Mouse (Mus musculus) MEL-GATA-1-ER (cell line): ENCODE measurements around the gene Fbn1.

Source experiments
- DNase-seq: peaks from one replicate; pipeline ENCODE4 v3.0.0-alpha.2; 2012; ENCODE audit warnings: low read depth; ENCODE audit errors: extremely low read depth

The Fbn1 gene

DNA sequence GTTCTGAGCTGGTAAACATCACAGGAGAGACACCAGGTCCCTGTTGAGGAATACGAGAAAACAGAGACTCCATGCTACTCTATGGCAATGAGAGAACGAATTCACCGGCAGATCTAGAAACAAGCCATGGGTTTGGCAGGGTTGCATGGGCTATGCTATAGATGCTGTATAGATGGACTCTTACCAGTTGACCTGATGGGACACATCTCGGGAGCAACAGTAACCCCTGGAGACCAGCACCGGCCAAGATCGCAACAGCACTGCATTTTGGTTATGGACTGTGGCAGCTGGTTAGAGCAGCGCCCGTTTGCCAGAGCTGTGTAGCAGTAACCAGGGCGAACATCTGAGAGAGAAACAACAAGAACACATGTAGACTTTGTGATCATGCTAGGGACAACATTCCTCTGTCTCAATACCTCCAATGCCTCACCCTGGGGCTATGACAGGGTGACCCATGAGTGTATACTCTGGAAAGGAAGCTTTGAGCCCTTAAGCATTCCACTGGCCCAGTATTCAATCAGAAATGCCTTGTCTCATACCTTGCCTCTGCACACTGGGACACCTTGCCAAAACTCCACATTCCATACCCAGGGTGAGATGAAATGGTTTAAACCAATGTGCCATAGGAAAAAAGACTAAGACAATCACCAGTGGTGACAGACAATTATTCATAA is 113.2 kb downstream of the Fbn1 start:
- no peak for DNase-seq

DNA sequence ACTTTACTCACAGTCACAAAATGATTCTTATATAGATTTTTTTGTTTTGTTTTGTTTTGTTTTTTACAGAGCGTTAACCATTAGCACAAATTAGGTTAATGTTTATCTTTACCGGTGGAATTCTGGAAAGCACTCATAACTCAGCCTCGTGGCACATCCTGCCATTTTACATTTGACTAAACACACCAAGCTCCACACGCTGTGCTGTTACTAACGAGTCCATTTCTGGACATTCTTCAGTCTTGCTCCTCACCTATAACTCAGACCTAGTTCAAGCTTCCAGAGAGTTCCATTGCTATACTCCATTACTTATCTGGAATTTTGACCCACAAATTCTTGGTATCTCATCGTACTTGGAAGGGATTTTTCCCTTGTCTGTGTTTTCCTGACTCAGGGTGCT is 116.2 kb downstream of the Fbn1 start:
- no peak for DNase-seq

DNA sequence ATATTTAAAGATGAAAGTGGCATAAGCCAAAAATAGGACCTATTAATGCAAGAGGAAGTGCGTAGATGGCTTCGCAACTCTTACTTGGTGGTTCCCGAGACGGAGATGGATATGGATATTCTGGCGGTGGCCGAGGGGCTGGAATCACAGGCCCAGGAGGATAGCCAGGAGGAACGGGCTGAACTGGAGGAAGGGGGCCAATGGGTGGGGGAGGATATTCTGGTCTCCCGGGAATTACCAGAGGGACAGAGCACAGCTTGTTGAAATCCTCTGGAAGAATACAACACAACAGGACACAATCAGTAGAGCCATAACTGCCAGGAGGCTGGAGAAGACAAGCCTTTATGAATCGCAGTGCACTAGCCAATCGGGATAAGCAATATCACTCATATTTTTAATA is 118.0 kb downstream of the Fbn1 start:
- no peak for DNase-seq

DNA sequence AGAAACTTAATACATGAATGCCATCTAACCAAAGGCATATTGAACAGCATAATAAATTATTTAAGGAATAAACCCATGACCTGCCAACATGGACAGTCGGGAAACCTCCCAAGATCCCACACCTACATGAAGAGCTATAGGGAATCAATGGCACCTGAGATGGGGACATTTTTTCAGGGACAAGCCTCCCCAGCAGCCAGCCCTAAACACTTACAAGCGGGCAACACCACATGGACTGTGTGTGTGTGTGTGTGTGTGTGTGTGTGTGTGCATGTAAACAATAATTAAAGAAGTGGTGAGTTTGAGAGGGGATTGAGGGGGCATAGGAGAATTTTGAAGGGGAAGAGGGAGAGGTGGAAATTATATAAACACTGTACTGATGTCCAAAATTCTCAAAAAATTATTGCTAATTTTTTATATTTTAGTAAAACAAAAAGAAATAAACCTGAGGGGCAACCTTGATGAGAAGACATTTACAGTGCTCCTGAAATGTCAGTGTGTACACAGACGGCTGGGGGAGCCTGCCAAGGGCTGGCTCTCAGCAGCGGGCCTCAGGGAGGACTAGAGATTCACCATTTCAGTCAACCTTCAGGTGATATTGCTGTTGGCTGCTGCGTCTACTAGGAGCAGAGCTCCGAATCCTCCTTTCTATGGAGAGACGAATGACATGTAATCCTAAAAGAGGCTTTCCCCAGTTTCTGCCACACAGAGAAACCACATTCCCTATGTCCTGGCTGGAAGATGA is 121.4 kb downstream of the Fbn1 start:
- DNase-seq: no peak

DNA sequence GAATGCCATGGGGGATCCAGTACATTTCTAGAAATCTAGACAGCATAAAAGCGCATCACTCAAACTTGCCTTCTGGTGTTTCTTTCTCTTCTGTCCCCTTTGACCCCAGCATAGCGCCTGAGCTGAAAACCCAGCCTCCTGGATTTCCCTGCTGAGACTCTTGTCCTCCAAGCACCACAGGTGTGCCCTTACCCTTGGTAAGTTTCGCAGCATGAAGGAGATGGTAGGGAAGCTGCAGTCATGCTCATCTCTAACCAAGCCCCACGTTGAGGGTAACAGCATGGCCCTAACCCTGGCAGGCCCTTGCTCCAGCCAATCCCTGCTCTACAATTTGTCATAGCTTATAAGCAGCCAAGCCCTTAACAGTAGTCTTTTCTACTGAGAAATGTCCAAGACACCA is 122.9 kb downstream of the Fbn1 start:
- no peak for DNase-seq

DNA sequence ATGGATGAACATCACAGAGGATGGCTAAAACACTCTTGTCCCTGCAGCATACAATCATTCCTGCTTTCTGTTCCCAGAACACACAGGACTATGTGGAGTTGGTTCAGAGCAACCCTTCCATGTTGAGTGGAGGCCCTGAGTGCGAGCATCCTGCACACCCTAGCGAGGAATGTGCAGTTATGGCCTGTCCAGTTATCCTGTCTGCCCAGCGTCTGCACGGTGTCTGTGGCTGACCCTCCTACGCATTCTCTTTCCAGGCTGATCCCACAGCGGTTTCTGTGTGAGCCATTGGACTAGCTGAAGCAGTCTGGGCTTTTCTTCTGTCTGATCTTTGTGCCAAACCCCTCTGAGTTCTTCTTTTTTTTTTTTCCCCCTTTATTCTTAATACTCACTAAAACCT is 123.4 kb downstream of the Fbn1 start:
- DNase-seq: no peak

DNA sequence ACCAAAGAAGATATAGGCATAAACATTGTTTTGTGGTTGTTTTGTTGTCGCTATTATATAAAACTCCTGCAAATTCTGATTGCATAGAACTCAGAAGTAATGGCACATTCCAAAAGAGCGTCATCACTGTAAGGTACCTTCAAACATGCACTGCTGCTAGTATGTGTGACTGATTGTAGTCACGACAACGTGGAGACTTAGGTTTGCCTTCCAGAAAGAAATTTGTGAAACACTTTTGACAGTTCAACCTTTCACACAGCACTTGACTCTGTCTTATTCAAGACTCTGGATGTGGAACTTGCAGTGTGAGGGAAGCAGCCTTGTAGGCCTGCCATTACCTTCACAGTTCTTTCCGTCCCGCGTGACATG is 124.5 kb downstream of the Fbn1 start:
- DNase-seq: no peak

DNA sequence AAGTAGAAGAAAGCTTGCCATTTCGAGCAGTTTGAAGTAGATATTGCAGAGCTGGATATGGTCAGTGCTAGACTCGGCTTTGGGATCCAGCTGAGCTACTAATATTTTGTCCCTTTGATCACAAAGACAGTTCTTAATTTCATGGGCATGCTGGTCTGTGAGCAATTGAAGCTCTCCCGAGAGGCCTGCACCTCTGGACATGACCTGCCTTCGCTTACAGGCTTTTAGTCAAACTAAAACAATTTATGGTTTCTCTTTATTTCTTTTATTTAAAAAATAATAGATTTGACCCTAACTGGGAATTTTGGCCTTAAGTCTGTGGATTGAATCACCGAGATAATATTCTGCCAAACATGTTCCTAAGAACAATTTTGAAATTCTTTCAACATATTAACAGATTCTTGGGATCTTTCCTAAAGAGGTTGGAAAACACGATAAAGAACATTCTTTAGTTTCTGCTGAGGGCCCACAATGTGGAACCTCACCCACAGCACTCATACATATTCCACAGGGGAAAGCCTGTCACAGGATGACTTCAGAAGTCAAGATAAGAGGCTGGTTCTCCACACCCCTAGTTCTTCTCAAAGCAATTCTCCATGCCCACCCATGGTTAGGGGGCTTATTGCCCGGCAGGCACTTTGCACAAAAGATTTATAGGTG is 125.0 kb downstream of the Fbn1 start:
- no peak for DNase-seq

DNA sequence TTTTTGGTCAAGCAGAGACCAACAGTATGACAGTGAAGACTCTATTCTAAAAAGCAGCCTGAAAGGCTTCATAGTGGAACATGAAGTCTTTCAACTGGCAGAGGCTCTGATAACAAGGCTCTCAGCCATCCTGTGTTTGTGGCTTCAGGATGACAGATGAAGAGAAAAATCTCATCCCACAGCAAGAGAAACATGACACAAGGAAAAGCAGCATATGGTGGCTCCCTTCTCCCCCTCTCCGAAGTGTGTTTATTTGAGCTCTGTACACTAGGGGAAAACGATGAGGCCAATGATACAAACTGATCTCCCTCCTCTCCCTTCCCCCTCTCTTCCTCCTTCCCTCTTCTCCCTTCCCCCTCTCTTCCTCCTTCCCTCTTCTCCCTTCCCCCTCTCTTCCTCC is 127.7 kb downstream of the Fbn1 start:
- no peak for DNase-seq

DNA sequence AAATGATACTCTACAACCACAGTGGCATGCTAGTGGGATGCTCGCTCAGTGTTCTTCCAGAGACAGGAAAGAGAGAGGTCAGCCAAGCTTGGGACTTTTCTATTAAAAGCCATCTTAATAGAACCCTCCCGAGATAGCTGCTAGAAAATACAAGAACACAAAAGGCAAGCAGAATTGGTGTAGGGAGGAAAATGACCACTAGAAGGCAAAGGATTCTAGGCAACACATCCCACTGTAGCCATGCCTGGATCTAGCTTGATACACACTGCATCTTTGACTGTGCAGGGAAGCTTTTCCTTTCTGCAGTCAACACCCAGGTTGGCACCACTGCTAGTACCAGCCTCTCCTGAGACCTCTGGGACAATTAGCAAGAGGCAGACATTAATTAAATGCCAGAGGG is 128.6 kb downstream of the Fbn1 start:
- no peak for DNase-seq

DNA sequence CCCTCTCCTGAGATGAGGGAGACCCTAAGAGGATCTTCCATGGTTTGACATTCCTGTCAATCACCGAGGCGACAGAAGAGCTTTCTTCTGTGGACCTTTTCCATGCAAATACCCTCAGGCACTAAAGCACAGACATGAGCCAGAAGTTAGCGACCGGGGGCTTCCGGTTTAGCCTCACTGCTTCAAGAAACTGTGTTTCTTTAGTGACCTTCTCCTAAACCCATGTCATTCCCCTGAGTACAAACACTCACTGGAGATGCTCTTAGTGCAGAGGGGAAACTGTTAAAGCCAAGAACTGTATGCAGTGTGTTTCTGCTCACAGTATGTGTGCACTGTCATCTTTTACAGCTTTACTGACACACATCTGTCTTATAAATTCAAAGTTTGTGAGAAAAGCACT is 131.9 kb downstream of the Fbn1 start:
- DNase-seq: no peak

DNA sequence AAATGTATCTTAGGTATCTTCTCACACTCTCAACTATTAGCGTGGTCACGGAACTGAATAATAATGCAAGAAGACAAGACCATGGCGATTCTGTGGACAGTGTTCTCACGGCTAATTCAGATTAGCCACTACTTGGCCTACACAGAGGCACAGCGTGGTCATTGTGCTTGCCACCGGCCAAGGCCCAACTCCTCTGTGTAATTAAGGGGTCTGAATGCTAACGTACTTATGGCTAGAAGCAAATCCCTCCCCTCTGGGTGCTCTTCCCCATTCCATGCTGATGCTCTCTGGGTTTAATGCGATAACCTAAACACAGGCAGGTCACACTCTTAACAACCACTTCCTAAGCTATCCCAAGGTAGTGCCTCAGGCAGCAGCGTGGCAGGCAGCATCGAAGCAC is 132.5 kb downstream of the Fbn1 start:
- DNase-seq: no peak

DNA sequence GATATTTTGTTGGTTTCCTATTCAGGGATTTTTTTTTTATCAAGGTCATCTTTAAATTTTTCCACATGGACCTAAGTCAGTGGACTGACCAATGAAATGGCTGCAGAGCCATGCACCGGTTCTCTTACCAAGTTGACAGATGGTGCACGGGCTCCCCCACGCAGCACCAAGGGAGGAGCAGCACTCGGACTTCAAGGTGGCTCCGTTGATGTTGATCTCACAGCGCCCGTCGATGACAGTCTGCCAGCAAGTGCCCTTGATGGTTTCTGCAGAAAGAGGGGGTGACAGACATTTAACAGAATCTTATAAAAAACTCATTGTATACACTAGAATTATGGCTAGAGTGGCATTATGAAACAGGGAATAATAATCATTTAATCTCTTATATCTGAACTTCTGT is 138.1 kb downstream of the Fbn1 start:
- DNase-seq: no peak

DNA sequence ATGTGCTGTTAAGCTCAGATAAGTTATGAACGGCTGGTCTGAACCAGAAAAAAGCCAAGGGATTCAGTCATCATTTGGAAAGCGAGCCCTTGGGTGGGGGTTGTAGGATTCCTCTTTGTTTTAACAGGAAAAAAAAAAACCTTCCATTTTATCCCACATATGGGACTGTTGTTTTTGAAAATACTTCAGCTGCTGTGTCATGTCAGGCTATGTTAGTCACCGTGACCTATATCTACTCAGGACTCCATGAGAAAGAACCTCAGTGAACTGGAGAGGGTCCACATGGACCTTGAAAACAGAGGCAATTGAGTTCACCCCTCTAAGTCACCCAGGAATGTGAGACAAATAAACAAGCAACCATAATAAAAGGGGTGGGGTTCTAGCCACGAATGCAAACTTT is 139.2 kb downstream of the Fbn1 start:
- no peak for DNase-seq

DNA sequence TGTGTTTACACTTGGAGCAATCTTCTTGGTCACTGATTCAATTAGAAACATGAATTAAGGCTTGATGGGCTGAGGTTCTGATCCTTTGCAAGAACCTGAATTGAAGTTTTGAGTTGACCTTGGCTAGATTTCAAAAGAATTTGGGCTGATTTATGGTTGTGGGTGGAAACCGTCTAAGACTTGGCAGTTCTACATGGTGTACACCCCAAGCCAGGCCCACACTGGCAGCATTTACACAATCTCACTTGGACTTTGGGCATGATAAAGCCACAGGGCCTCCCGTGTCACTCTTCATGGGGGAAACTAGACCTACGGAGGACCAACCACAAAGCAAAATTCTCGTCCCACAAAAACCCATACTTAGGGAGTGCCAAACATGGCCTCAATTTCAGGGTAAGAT is 146.1 kb downstream of the Fbn1 start:
- no peak for DNase-seq

DNA sequence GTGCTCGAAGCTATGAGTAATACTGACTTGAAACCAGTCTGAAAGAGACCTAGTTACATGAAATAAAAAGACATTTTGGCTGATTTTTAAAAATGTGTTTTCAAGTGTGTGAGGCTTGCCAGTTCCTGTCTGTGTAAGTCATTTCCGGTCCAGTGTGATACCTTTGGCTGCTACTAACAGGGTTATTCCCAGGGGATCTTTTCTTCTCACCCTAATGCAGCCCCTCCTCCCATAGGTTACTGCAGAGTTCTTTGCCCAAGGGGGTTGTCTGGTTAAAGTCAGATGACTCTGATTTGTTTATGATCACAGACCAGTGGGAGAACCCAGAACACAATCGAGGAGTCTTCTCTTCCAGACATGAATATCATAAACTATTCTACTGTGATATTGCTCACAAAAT is 151.3 kb downstream of the Fbn1 start:
- DNase-seq: no peak

DNA sequence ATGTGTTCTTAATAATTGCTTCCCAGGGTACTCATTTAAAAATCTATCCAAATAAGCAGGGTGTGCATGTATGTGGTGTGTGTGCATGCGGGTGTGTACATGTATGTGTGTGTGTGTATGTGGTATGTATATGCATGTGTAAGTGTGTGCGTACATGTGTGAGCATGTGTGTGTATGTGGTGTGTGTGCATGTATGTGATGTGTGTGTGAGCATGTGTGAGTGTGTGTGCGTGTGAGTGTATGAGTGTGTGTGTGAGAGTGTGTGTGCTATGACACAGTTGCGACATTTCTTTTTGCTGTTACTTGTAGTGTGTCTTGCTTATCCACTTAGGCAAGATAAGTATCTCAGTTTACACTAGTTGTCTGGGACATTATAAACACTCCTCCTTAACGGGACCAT is 151.7 kb downstream of the Fbn1 start:
- DNase-seq: no peak

DNA sequence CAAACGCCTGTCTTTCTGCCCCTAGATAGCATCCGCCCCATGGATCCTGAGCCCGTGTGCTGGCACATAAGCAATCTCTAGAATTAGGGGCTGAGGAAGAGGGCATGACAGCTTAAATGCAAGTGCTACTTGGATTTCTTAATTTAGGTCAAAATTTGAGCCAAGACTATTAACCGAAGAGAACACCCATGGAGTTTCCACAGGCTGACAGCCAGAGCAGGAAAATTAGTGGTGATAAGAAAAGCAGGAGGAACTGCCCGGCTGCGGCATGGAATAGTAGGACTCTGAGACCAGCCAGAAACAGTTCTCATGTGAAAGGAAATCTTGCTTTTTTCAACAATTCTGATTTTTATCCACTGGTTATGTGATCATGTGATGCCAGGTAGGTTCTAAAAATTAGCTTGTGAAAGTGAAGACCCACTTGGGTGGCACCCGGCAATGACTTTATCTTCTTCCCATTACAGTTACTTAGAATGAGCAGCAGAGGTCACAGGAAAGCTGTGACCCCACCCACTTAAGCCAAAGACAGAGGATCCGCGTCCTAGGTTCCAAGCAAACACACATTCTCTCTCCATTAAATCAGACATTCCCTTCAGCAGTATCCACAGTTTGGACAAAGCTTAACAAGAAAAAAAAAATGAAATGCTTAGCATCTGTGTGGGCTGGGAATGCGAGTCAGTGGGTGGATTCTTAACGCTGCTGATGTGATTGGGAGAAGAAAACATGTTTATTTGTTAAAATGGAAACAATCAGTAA is 152.4 kb downstream of the Fbn1 start:
- no peak for DNase-seq

DNA sequence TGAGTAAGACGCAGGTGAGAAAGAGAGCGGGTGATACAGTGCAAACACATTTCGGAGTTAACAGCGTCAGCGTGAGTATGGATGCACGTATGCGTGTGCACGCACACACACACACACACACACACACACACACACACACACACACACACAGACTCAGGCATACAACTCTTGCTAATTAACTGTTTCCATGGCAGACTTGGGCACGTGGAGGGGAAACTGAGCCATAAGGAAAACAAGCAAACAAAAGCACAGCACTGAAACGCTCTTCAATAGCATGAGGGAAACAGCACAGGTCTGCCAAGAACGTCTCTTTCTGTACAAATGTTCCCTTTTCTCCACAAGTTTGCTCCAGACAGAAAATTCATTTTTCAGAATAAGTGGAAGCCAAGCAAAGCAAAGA is 153.2 kb downstream of the Fbn1 start:
- DNase-seq: no peak

DNA sequence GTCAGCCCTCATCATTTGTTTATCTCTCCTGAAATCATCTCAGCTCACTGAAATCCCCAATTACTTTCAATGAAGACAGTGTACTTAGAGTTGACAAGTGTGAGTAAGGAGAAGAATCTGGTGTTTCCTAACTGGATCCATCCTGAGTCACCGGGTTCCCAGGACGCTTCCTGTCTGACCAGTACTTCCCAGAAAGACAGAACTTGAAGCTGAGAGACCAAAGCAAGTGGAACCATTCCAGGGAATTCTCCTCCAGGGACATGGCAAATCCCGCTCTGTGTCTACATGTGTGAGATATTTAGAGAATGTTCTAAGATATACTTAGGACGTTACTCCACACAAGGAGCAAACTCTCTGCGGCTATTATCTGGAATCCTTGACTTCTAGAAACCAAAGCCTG is 158.6 kb downstream of the Fbn1 start:
- DNase-seq: no peak

DNA sequence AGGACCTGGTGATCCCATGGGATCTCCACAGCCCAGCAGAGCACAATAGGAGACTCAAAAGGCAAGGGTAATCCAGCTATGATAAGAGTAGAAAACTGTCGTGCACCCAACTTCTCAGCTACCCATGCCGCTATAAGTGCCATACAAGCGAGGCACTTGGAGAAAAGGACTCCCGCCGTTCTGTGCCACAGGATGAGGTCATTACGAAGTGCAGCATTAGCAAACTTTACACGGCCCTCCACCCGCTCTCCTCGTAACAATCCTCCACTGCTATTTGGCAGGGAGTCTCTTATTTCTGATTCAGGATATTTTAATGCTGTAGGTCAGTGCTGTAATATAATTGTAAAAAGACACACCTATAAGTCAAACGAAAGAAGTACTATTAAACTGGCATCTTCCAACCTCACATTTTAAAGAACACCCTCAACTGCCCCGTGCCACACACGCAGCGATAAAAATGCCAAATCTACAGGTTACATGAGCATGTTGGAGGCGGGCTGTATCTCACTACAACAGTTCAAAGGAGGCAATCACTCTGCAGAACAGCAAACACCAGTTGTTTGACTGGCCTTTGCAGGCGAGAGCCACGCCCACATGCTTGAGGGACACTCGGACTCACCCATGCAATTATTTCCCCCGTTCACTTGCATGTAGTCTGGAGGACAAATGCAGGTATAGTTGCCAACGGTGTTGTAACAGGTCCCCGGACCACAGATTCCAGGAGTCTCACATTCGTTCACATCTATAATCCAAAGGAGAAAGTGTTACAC is 165.4 kb downstream of the Fbn1 start:
- DNase-seq: no peak
